Mouse (Mus musculus) E14TG2a.4 (cell line): ENCODE measurements around the gene Adm.
"Not testable (repeated sequence)": the region's sequence is repeated elsewhere in the genome, so short reads cannot be mapped to it uniquely, and the experiment has no call there.

Experiments
- H3K27me3 ChIP-seq: 2 replicates; pipeline ENCODE4 v1.6.1; 2014; ENCODE audit warnings: low read length, control low read depth; ENCODE audit not compliant: insufficient read depth
- H3K36me3 ChIP-seq: 2 replicates; pipeline ENCODE4 v1.6.1; 2014; ENCODE audit warnings: low read length, control low read depth; ENCODE audit not compliant: insufficient read depth
- H3K4me1 ChIP-seq: replicated peaks from 2 replicates; pipeline ENCODE4 v1.6.1; 2014; ENCODE audit warnings: low read depth, low read length, control low read depth
- H3K4me3 ChIP-seq: replicated peaks from 2 replicates; pipeline ENCODE4 v1.5.1; 2014; ENCODE audit warnings: mild to moderate bottlenecking, low read length
- H3K9me3 ChIP-seq: 2 replicates; pipeline ENCODE4 v1.6.1; 2014; ENCODE audit warnings: low read length, control low read depth
- CTCF ChIP-seq: conservative IDR thresholded peaks from 2 replicates; pipeline ENCODE4 v1.5.1; 2014; ENCODE audit warnings: low read length
- NANOG ChIP-seq: IDR thresholded peaks from 2 replicates; pipeline ENCODE4 v1.6.1; 2014; ENCODE audit warnings: borderline replicate concordance, low read length, mixed read lengths
- POU5F1 ChIP-seq: IDR thresholded peaks from 2 replicates; pipeline ENCODE4 v1.6.1; 2014; ENCODE audit warnings: low read length, borderline replicate concordance

Gene Adm

GRCm38 (mm10) chr7:110638305-110639110 lies 11.0 kb downstream of the Adm start:
- H3K4me3 ChIP-seq = no peak overlapping the region
- TF ChIP-seq POU5F1 = no peak
- TF ChIP-seq CTCF = no peak
- TF ChIP-seq NANOG = no peak
- no peaks in the 10 kb centered on the region for H3K9me3 ChIP-seq
- peaks cover 23% of the 10 kb centered on the region for H3K4me1 ChIP-seq
- H3K27me3 ChIP-seq = peaks cover 5% of the 10 kb centered on the region; the same call in 1 of the 2 replicates
- no peaks in the 10 kb centered on the region for H3K36me3 ChIP-seq

GRCm38 (mm10) chr7:110639291-110639915 lies 11.9 kb downstream of the Adm start:
- TF ChIP-seq POU5F1 (no peak), NANOG (no peak), CTCF (no peak)
- H3K4me3 ChIP-seq = no peak overlapping the region
- H3K36me3 ChIP-seq = no peaks in the 10 kb centered on the region
- H3K4me1 ChIP-seq = peaks cover 23% of the 10 kb centered on the region
- peaks cover 5% of the 10 kb centered on the region; the same call in 1 of the 2 replicates for H3K27me3 ChIP-seq
- no peaks in the 10 kb centered on the region for H3K9me3 ChIP-seq

GRCm38 (mm10) chr7:110639958-110640357 lies 12.5 kb downstream of the Adm start:
- H3K27me3 ChIP-seq, H3K36me3 ChIP-seq, H3K4me3 ChIP-seq, H3K9me3 ChIP-seq: not testable (repeated sequence)
- peaks cover 23% of the 10 kb centered on the region for H3K4me1 ChIP-seq

DNA sequence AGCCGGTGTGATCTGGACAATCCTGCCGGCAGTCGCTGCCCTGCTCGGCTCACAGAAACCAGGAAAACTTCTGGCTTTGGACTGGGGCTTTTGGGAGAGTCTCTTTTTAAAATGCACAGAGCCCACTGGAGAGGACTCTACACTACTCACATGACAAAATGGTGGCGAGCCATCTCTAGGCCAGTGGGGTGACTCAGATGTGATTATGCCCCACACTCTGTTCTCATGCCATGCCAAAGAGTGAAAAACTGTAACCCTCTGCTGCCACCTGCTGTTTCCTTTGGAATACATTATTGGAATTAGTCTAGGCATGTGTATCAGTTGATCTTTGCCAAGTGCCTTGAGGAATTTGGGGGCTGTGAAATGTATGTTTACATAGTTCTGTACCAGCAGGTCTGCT lies 17.9 kb downstream of the Adm start:
- no peak for TF ChIP-seq POU5F1
- TF ChIP-seq NANOG = no peak
- TF ChIP-seq CTCF = peak; percentile 29
- H3K4me3 ChIP-seq = no peak overlapping the region
- H3K36me3 ChIP-seq = no peaks in the 10 kb centered on the region
- peaks cover 6% of the 10 kb centered on the region; the same call in 1 of the 2 replicates for H3K27me3 ChIP-seq
- H3K9me3 ChIP-seq = peaks cover 9% of the 10 kb centered on the region
- peaks cover 28% of the 10 kb centered on the region for H3K4me1 ChIP-seq

DNA sequence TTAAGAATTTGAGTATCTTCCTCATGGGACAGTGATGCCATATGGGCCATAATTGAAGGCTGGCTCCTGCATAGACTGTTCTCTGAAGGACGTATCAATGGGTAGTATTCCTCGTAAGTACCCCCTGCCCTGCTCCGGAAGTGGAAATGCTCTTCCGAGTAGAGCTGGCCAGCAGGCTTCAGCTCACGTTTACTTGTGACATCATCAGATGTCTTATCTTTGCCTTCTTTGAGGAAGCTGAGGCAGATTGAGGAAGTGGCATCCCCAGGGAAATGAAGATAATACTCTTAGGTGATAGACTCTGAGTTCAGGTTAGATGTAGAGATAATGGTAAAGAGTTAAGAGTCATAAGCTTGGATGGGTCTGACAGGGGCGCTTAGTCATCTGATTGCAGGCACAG lies 18.4 kb downstream of the Adm start:
- TF ChIP-seq CTCF = no peak
- TF ChIP-seq NANOG = no peak
- TF ChIP-seq POU5F1 = no peak
- Histone ChIP-seq H3K27me3 (peaks cover 6% of the 10 kb centered on the region; the same call in 1 of the 2 replicates), H3K4me1 (peaks cover 26% of the 10 kb centered on the region), H3K4me3 (no peak overlapping the region), H3K36me3 (no peaks in the 10 kb centered on the region), H3K9me3 (peaks cover 9% of the 10 kb centered on the region)

DNA sequence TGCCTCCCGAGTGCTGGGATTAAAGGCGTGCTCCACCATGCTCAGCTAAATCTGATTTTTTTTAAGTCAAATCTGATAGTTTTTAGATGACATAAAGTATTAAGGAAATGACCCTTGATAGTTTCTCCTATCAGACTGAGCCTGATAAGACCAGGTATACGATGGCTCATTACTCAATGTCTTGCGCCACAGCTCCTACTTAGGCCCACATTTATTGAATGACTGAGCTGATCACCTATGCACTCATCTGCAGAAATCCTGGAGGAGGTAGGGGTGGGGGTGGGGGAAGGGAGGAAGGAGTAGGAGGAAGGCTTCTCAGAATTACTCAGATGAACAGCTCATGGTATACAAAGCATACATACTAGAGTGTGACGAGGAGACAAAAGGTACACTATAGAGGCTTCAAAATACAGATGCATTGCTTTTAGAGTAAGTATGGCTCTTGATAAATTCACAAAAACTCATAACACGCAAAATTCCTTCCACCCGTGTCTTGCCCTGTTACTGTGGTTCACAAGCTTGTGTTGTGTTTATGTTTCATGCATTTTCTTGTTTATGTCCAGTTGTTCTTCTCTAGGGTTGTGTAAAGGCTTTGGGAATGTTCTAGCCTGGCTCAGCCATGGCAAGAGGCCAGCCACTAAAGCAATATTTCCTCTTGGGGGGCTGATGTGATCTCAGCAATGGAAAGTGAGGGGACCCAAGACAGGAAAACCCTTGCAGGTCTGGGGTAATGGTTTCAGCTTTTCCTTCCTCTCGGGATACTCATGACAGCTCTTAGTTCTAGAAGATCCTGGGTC lies 19.3 kb downstream of the Adm start:
- H3K36me3 ChIP-seq = no peaks in the 10 kb centered on the region
- TF ChIP-seq POU5F1 = no peak
- no peak for TF ChIP-seq CTCF
- TF ChIP-seq NANOG = no peak
- H3K27me3 ChIP-seq = peaks cover 6% of the 10 kb centered on the region; the same call in 1 of the 2 replicates
- no peak overlapping the region for H3K4me3 ChIP-seq
- peaks cover 26% of the 10 kb centered on the region for H3K4me1 ChIP-seq
- H3K9me3 ChIP-seq = peaks cover 9% of the 10 kb centered on the region

- Histone ChIP-seq H3K9me3 (peaks cover 9% of the 10 kb centered on the region), H3K36me3 (no peaks in the 10 kb centered on the region), H3K4me1 (peaks cover 26% of the 10 kb centered on the region), H3K27me3 (peaks cover 6% of the 10 kb centered on the region; the same call in 1 of the 2 replicates), H3K4me3 (no peak overlapping the region)
- no peak for TF ChIP-seq CTCF
- TF ChIP-seq NANOG = no peak
- no peak for TF ChIP-seq POU5F1
Observed at GRCm38 (mm10) chr7:110647559-110648454, 20.3 kb downstream of the Adm start.
